Mouse (Mus musculus) brown adipose tissue, adult 24 weeks (tissue): Measurements from ENCODE around the gene Zmiz1. TPM values are rescaled to one million over a fixed set of nuclear protein-coding genes. Genes with fewer than 3 reads are reported as not detected.
A peak's percentile ranks its signal among the peaks of the same experiment; 100 is the strongest.

ENCODE experiments used
- H3K27ac ChIP-seq: fragments of 200-500 bp; replicated peaks from 2 replicates; pipeline ENCODE4 v1.5.1; 2012; ENCODE audit warnings: low read depth, mild to moderate bottlenecking, low read length
- H3K4me1 ChIP-seq: fragments of 200-500 bp; 2 replicates; pipeline ENCODE4 v1.6.1; 2012; ENCODE audit warnings: low read length, mixed read lengths; ENCODE audit not compliant: control insufficient read depth, insufficient read depth, insufficient read length
- H3K4me3 ChIP-seq: fragments of 200-500 bp; 2 replicates; pipeline ENCODE4 v1.5.1; 2012; ENCODE audit warnings: low read depth, mild to moderate bottlenecking, low read length, moderate library complexity; ENCODE audit not compliant: insufficient read depth
- polyA plus RNA-seq: library from polyadenylated mRNA; stranded (reverse); fragments of >200 nt; gene quantifications from 2 replicates; pipeline ENCODE4 v1.2.4, GENCODE M21; 2012; ENCODE audit not compliant: missing spikeins, insufficient read depth, insufficient read length

Gene Zmiz1
- polyA plus RNA-seq, 1 experiment = 17.0 TPM

DNA sequence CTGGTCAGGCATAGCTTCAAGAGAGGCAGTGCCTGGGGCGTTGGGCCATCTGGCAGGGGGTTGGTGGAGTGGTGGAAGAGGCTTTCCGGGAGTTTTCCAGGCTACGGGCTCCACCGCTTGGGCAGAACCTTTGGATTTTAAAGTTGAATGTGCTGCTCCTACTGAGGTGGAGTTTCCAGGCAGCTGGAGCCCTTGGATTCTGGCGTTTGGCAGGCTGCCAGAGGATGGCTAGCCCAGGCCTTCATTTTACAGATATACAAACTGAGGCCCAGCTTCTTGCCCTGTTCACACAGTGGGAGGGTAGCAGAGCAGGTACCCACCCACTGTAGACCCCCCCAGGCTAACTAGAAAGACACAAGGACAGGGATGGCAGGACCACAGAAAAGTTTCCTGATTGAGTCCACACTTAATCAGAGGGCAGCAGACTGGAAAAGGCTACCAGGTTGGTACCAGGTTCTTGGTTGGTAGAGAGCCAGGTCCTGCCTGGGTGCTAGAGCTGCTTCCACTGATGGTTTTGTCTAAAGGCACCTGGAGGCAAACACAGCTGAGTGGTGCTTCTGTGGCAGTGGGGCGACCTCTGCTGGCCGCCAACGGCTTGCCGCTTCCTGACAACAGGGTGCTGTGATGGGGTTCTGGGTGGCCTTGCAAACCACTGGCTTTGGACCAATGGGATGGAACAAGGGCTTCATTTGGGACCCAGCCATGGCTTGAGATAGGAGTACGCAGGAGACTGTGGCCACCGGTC lies 106.5 kb downstream of the Zmiz1 start:
- Histone ChIP-seq H3K4me3 (no peak overlapping the region), H3K4me1 (peaks cover 14% of the 10 kb centered on the region), H3K27ac (no peak overlapping the region)

GRCm38 (mm10) chr14:25567245-25567644 lies 108.3 kb downstream of the Zmiz1 start:
- H3K27ac ChIP-seq = no peak overlapping the region
- H3K4me3 ChIP-seq = no peak overlapping the region
- peaks cover 5% of the 10 kb centered on the region for H3K4me1 ChIP-seq

DNA sequence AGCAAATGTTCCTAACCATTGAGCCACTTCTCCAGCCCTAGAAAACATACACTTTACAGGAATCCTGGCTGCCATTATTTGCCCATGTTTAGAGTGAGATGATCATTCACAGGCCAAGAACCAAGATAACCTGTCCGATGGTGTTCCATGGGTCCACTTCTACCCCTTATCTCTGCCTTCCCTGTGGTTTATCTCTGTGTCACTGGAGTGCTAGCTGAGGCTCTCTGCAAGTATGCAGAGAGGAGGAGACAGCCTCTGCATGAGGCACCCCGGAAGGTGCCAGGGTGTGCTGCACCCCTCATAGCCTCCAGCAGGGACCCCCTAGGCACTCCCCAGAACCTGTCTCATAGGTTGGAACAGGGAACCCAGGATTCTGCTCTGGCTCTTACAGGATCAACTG lies 108.9 kb downstream of the Zmiz1 start:
- Histone ChIP-seq H3K27ac (no peak overlapping the region), H3K4me1 (peaks cover 3% of the 10 kb centered on the region; the same call in 1 of the 2 replicates), H3K4me3 (no peak overlapping the region)

- Histone ChIP-seq H3K4me1 (peaks cover 16% of the 10 kb centered on the region), H3K4me3 (no peak overlapping the region), H3K27ac (no peak overlapping the region)
These were observed 115.3 kb downstream of the Zmiz1 start for GRCm38 (mm10) chr14:25574047-25574870.

DNA sequence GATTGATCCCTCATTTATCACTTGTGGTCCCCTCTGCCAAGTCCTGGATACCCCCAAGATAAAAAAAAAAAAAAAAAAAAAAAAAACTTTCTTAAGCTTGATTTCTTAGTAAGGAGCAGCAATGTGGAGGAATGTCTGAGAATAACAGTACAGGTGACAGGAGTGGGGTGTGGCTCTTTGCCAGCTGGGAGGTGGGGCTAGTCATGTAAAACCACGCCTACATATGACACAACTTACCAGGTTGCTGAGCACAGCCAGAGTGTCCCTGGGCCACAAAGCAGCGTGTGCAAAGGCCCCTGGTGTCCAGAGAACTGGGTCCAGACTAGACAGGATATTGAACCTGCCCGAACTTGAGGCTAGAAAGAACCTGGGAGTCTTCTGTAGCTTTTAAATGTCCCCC lies 117.7 kb downstream of the Zmiz1 start:
- Histone ChIP-seq H3K27ac (no peak overlapping the region), H3K4me1 (peaks cover 20% of the 10 kb centered on the region), H3K4me3 (no peak overlapping the region)

GRCm38 (mm10) chr14:25577431-25577830 lies 118.4 kb downstream of the Zmiz1 start:
- H3K4me3 ChIP-seq = no peak overlapping the region
- peak overlapping the region; percentile 10; the same call in 1 of the 2 replicates for H3K27ac ChIP-seq
- H3K4me1 ChIP-seq = peaks cover 20% of the 10 kb centered on the region

DNA sequence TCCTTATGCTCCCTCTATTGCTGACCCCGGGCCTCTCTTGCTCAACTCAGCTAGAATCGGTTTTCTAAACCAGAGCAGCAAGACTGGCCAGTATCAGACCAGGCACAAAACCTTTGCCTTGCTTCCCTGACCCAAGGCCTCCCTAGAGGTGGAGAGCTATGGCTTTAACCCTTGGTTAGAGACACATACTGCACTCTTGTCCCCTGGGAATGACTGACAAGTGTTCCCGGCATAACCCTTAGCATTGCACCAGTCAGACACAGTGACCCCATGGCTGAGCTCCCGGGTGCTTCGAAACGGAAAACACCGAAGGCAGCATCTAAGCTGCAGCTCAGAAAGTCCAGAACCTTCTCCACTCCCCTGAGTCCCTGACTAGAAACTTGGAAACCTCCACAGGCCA lies 120.6 kb downstream of the Zmiz1 start:
- Histone ChIP-seq H3K27ac (peak overlapping the region; percentile 85), H3K4me3 (no peak overlapping the region), H3K4me1 (peaks cover 26% of the 10 kb centered on the region)

- Histone ChIP-seq H3K4me3 (no peak overlapping the region), H3K4me1 (peaks cover 27% of the 10 kb centered on the region), H3K27ac (peak overlapping the region; percentile 41)
These were observed 121.4 kb downstream of the Zmiz1 start for GRCm38 (mm10) chr14:25580397-25580796.

GRCm38 (mm10) chr14:25582603-25583002 lies 123.6 kb downstream of the Zmiz1 start:
- Histone ChIP-seq H3K4me1 (peaks cover 45% of the 10 kb centered on the region), H3K4me3 (no peak overlapping the region), H3K27ac (0 out of 2 replicates have a peak overlapping the region, but pooled peaks have one; percentile 3)

GRCm38 (mm10) chr14:25583899-25584298 lies 124.9 kb downstream of the Zmiz1 start:
- no peak overlapping the region for H3K27ac ChIP-seq
- peaks cover 44% of the 10 kb centered on the region for H3K4me1 ChIP-seq
- no peak overlapping the region for H3K4me3 ChIP-seq

DNA sequence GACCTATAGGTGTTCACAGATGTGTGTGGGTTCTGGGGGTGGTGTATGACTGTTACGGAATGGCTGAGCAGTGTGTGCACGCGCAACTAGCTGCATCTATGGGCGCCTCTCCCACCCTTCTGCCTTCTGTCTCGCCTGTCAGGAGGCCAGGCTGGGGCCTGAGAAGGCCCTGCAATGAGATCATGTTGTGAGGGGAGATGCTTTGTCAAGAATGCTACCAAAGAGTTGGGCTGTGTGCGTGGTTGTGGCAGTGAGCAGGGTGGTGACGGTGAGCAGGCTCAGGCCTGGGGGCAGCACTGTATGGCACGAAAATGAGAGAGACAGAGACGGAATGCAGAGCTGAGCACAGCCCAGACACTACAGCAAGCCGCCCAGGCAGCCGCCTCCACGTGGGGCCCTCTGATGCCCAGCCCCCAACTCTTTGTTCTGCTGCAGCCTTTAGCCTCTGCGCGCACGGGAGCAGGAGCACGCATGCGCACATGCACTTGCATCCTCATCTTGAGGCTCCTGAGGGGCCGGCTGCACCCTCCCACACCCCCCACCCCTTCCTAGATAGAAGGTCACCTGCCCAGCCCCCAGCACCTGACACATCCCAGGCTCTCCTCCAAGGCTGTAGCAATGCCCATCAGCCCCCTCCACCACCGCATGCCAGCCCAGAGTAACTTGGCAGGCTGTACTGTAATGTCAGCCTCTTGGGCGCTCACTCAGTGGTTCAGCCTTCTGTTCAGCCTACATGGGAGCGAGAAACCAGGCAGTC lies 126.7 kb downstream of the Zmiz1 start:
- H3K27ac ChIP-seq = no peak overlapping the region
- peaks cover 46% of the 10 kb centered on the region for H3K4me1 ChIP-seq
- H3K4me3 ChIP-seq = no peak overlapping the region

DNA sequence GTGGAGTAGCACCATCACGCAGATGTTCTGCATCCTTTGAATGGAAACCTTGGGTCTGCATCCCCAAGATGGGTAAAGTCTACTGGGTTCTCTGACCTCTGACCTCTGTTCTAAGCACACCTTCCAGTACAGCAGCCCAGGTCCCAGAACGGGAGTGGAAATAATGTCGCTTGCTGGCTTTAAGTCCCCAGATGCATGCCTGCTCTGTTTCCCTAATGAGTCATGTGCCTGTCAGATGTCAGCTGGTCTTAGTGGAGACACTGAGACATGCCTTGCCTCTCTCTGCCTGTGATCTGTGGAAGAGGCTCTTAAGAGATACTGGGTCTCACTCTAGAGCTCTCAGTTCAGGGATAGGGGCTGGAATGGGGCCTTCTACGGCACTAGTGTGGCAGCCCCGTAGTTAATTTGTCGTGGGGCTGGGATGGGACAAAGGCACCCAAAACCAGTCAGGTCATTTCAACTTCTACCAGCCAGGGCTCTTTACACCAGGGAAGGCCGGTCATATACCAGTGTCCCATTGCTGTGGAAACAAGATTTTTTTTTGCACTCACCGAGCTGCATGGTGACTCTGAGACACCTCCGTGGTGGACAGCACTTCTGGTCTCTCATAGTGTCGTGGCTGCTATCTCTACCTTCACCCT lies 128.0 kb downstream of the Zmiz1 start:
- no peak overlapping the region for H3K4me3 ChIP-seq

GRCm38 (mm10) chr14:25587487-25588001 lies 128.6 kb downstream of the Zmiz1 start:
- Histone ChIP-seq H3K27ac (peak overlapping the region; percentile 62), H3K4me3 (no peak overlapping the region), H3K4me1 (peaks cover 46% of the 10 kb centered on the region)

More for the DNA sequence above, 128.0 kb downstream of the Zmiz1 start:
- Histone ChIP-seq H3K4me1 (peaks cover 46% of the 10 kb centered on the region), H3K27ac (peak overlapping the region; percentile 62)

GRCm38 (mm10) chr14:25588156-25588555 lies 129.2 kb downstream of the Zmiz1 start:
- Histone ChIP-seq H3K4me1 (peaks cover 51% of the 10 kb centered on the region), H3K4me3 (no peak overlapping the region), H3K27ac (peak overlapping the region; percentile 62)
